Mouse (Mus musculus): ENCODE data around the gene Sdccag8. TPM values are rescaled to one million over a fixed set of nuclear protein-coding genes. Genes with fewer than 3 reads are reported as not detected.
A peak's percentile ranks its signal among the peaks of the same experiment; 100 is the strongest.

The Sdccag8 gene
- polyA plus RNA-seq, 1 experiment from 2014 or later = 5.2 TPM

DNA sequence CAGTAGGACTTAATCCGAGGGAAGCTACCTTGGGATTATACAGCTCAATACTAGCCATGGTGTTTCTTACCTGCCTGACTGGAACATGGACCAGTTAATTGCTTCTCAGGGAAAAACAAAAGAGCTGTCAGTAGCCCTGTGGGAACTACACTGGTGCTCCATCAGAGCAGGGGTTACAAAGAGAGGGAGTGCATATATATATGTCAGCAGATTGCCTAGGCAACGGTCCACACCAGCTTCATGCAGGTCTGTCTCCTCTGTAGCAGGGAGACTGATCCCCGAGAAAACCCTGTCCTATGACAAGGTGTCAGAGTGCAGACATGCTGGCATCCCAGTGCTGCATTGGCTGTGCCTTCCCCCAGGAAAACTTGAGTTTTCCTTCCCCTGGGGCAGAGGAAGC lies 195.6 kb downstream of the Sdccag8 start:
- Histone ChIP-seq H3K9me3 (replicated peaks; ENCODE audit: control insufficient read depth, low read length) (no peaks in the 10 kb centered on the region), H3K4me3 (ENCODE audit: low read depth, low read length) (no peak overlapping the region), H3K9ac (ENCODE audit: low read depth, low read length) (no peak overlapping the region), H3K4me1 (ENCODE audit: control insufficient read depth, low read depth, low read length) (no peaks in the 10 kb centered on the region), H3K36me3 (ENCODE audit: control insufficient read depth, insufficient read depth) (no peaks in the 10 kb centered on the region), H3K4me2 (ENCODE audit: low read depth, low read length) (no peak overlapping the region), H3K27me3 (ENCODE audit: control insufficient read depth, insufficient read depth, low read depth, low read length) (no peaks in the 10 kb centered on the region), H3K27ac (ENCODE audit: low read length) (no peak overlapping the region)
- ATAC-seq (ENCODE audit: low read depth) = no peak
- WGBS (ENCODE audit: insufficient replicate concordance) = 67% methylated on average over 3 of the region's 3 CpGs

DNA sequence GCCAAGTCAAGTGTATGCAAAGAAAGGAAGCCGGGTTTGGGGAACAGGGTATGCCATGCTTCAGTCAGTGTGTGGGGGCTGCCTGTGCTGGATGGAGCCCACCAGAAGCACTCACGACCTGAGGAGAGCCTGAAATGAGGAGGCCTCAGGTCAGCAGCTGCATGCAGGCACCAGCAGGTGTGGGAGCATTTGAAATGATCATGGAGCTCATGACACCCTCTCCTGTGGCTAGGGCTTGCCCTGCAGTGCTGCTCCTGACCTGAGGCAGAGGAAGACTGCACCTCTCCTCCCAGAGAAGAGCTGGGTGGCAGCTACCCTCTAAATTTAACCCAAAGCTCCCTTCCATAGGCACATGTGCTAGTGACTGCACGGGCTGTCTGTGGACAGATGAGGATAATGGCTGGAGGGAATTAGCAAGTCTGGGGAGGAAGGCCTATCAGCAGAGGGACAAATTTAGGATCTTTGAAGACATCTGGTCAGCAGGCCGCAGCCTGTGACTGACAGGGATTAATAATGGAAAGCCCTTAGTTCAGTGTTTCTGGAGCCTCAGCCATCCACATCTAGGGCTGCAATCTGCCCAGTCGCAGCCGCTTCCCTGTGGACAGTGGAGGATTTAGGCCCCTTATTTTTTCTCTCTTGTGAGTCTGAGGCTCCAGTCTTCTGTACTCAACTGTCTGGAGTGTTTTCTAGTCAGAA lies 196.3 kb downstream of the Sdccag8 start:
- Histone ChIP-seq H3K27me3 (ENCODE audit: control insufficient read depth, insufficient read depth, low read depth, low read length) (no peaks in the 10 kb centered on the region), H3K4me1 (ENCODE audit: control insufficient read depth, low read depth, low read length) (no peaks in the 10 kb centered on the region), H3K36me3 (ENCODE audit: control insufficient read depth, insufficient read depth) (no peaks in the 10 kb centered on the region), H3K4me2 (ENCODE audit: low read depth, low read length) (no peak overlapping the region), H3K9ac (ENCODE audit: low read depth, low read length) (no peak overlapping the region), H3K4me3 (ENCODE audit: low read depth, low read length) (no peak overlapping the region), H3K27ac (ENCODE audit: low read length) (no peak overlapping the region), H3K9me3 (replicated peaks; ENCODE audit: control insufficient read depth, low read length) (no peaks in the 10 kb centered on the region)
- ATAC-seq (ENCODE audit: low read depth) = no peak
- WGBS (ENCODE audit: insufficient replicate concordance) = 65% methylated on average over 6 of the region's 6 CpGs

DNA sequence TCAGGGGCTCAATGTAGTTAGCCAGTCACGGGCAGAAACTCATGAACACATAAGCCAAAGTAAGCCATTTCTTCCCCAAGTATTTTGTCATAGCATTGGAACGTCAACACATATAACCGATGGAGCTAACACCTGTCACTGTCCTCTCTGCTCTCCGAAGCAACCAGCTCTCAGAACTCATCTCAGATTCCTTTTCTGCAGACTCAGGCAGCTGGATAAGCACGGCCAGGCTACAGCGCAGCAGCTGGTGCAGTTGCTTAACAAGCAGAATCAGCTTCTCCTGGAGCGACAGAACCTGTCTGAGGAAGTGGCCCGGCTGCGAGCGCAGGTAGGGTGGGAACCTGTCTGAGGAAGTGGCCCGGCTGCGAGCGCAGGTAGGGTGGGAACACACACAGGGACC lies 197.2 kb downstream of the Sdccag8 start:
- no peaks in the 10 kb centered on the region for H3K4me1 ChIP-seq (ENCODE audit: control insufficient read depth, low read depth, low read length)
- ATAC-seq (ENCODE audit: low read depth) = no peak
- no peaks in the 10 kb centered on the region for H3K36me3 ChIP-seq (ENCODE audit: control insufficient read depth, insufficient read depth)
- H3K9me3 ChIP-seq (replicated peaks; ENCODE audit: control insufficient read depth, low read length) = no peaks in the 10 kb centered on the region
- H3K4me2 ChIP-seq (ENCODE audit: low read depth, low read length) = no peak overlapping the region
- H3K9ac ChIP-seq (ENCODE audit: low read depth, low read length) = no peak overlapping the region
- 68% methylated on average over 13 of the region's 13 CpGs for WGBS (ENCODE audit: insufficient replicate concordance)
- H3K4me3 ChIP-seq (ENCODE audit: low read depth, low read length) = no peak overlapping the region
- no peaks in the 10 kb centered on the region for H3K27me3 ChIP-seq (ENCODE audit: control insufficient read depth, insufficient read depth, low read depth, low read length)
- H3K27ac ChIP-seq (ENCODE audit: low read length) = no peak overlapping the region

DNA sequence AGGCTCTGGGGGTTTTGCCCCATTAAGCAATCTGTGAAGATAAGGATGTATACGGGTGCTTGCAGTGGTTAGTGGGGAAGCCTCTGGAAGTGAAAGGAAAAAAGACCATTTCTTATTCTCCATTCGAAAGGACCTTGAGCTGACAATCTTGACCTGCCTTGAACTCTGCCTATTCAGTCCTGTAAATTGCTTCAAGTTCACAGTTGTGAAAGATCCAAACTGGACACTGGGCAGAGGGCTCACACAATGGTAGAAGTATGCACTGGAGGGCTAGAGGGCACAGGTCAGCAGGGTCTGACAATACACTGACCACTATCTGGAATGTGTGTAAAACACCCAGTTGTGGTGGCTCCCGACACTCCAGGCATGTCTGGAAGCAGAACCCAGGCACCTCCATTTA lies 198.3 kb downstream of the Sdccag8 start:
- Histone ChIP-seq H3K4me3 (ENCODE audit: low read depth, low read length) (no peak overlapping the region), H3K4me2 (ENCODE audit: low read depth, low read length) (no peak overlapping the region), H3K9ac (ENCODE audit: low read depth, low read length) (no peak overlapping the region), H3K4me1 (ENCODE audit: control insufficient read depth, low read depth, low read length) (no peaks in the 10 kb centered on the region), H3K27ac (ENCODE audit: low read length) (no peak overlapping the region), H3K36me3 (ENCODE audit: control insufficient read depth, insufficient read depth) (no peaks in the 10 kb centered on the region), H3K9me3 (replicated peaks; ENCODE audit: control insufficient read depth, low read length) (no peaks in the 10 kb centered on the region), H3K27me3 (ENCODE audit: control insufficient read depth, insufficient read depth, low read depth, low read length) (no peaks in the 10 kb centered on the region)
- WGBS (ENCODE audit: insufficient replicate concordance) = 59% methylated on average over 3 of the region's 3 CpGs
- no peak for ATAC-seq (ENCODE audit: low read depth)

DNA sequence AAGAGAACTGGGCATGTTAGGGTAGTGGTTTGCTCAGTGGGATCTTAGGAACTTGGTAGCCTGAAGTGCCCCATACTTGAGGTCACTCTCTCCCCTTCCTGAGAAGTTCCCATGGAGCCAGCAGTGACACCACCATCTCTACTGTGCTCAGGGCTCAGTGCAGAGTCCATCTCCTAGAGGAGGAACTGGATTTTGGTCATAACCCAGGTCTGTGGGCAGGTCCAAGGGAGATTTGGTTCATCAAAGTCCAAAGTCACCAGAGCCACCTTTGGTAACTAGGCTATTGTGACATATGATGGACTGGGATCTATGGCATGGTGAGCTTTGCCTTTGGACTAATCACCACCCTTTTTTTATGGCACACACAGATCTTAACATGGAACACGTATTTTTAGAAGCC lies 198.9 kb downstream of the Sdccag8 start:
- 59% methylated on average over 1 of the region's 1 CpGs for WGBS (ENCODE audit: insufficient replicate concordance)

DNA sequence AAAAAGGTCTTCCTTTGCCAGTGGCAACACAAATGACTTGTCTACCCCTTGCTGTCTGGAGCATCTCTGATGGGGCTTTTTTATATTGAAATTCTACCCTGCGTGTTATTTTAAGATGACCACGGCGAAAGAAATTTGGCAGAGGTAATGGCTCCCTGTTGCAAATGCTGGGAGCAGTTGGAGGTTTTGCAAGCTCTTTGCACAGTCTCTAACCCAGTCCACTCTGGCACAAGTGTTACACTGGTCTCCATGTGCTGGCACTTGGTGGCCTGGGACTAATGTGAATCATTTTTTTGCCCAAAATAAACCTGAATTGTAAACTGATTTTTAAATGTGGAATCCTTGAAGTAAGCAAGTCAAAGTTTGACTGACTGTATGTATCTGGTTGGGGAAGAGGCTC lies 199.3 kb downstream of the Sdccag8 start:
- Histone ChIP-seq H3K9me3 (replicated peaks; ENCODE audit: control insufficient read depth, low read length) (no peaks in the 10 kb centered on the region), H3K9ac (ENCODE audit: low read depth, low read length) (no peak overlapping the region), H3K4me3 (ENCODE audit: low read depth, low read length) (no peak overlapping the region), H3K27ac (ENCODE audit: low read length) (no peak overlapping the region), H3K27me3 (ENCODE audit: control insufficient read depth, insufficient read depth, low read depth, low read length) (no peaks in the 10 kb centered on the region), H3K4me1 (ENCODE audit: control insufficient read depth, low read depth, low read length) (no peaks in the 10 kb centered on the region), H3K36me3 (ENCODE audit: control insufficient read depth, insufficient read depth) (no peaks in the 10 kb centered on the region), H3K4me2 (ENCODE audit: low read depth, low read length) (no peak overlapping the region)
- no peak for ATAC-seq (ENCODE audit: low read depth)
- WGBS (ENCODE audit: insufficient replicate concordance) = 70% methylated on average over 3 of the region's 3 CpGs

More for the DNA sequence above, 198.9 kb downstream of the Sdccag8 start:
- Histone ChIP-seq H3K36me3 (ENCODE audit: control insufficient read depth, insufficient read depth) (no peaks in the 10 kb centered on the region), H3K4me2 (ENCODE audit: low read depth, low read length) (no peak overlapping the region), H3K9ac (ENCODE audit: low read depth, low read length) (no peak overlapping the region), H3K4me3 (ENCODE audit: low read depth, low read length) (no peak overlapping the region), H3K27me3 (ENCODE audit: control insufficient read depth, insufficient read depth, low read depth, low read length) (no peaks in the 10 kb centered on the region), H3K27ac (ENCODE audit: low read length) (no peak overlapping the region), H3K4me1 (ENCODE audit: control insufficient read depth, low read depth, low read length) (no peaks in the 10 kb centered on the region), H3K9me3 (replicated peaks; ENCODE audit: control insufficient read depth, low read length) (no peaks in the 10 kb centered on the region)
- peak; percentile 51 for ATAC-seq (ENCODE audit: low read depth)

- Histone ChIP-seq H3K4me3 (ENCODE audit: low read depth, low read length) (no peak overlapping the region), H3K27ac (ENCODE audit: low read length) (no peak overlapping the region), H3K9ac (ENCODE audit: low read depth, low read length) (no peak overlapping the region), H3K36me3 (ENCODE audit: control insufficient read depth, insufficient read depth) (no peaks in the 10 kb centered on the region), H3K4me1 (ENCODE audit: control insufficient read depth, low read depth, low read length) (no peaks in the 10 kb centered on the region), H3K4me2 (ENCODE audit: low read depth, low read length) (no peak overlapping the region), H3K9me3 (replicated peaks; ENCODE audit: control insufficient read depth, low read length) (no peaks in the 10 kb centered on the region), H3K27me3 (ENCODE audit: control insufficient read depth, insufficient read depth, low read depth, low read length) (no peaks in the 10 kb centered on the region)
- 55% methylated on average over 2 of the region's 2 CpGs for WGBS (ENCODE audit: insufficient replicate concordance)
- ATAC-seq (ENCODE audit: low read depth) = no peak
Measured at GRCm38 (mm10) chr1:177014346-177014745, 199.9 kb downstream of the Sdccag8 start.

GRCm38 (mm10) chr1:177014921-177015439 lies 200.5 kb downstream of the Sdccag8 start:
- H3K27ac ChIP-seq (ENCODE audit: low read length) = no peak overlapping the region
- WGBS (ENCODE audit: insufficient replicate concordance) = 57% methylated on average over 6 of the region's 6 CpGs
- no peak for ATAC-seq (ENCODE audit: low read depth)

GRCm38 (mm10) chr1:177015917-177016316 lies 201.5 kb downstream of the Sdccag8 start:
- H3K9ac ChIP-seq (ENCODE audit: low read depth, low read length) = no peak overlapping the region
- no peak overlapping the region for H3K4me2 ChIP-seq (ENCODE audit: low read depth, low read length)
- no peak overlapping the region for H3K4me3 ChIP-seq (ENCODE audit: low read depth, low read length)
- no peaks in the 10 kb centered on the region for H3K36me3 ChIP-seq (ENCODE audit: control insufficient read depth, insufficient read depth)
- H3K27ac ChIP-seq (ENCODE audit: low read length) = no peak overlapping the region
- no peaks in the 10 kb centered on the region for H3K27me3 ChIP-seq (ENCODE audit: control insufficient read depth, insufficient read depth, low read depth, low read length)
- H3K9me3 ChIP-seq (replicated peaks; ENCODE audit: control insufficient read depth, low read length) = no peaks in the 10 kb centered on the region
- WGBS (ENCODE audit: insufficient replicate concordance) = 48% methylated on average over 3 of the region's 3 CpGs
- no peak for ATAC-seq (ENCODE audit: low read depth)
- H3K4me1 ChIP-seq (ENCODE audit: control insufficient read depth, low read depth, low read length) = no peaks in the 10 kb centered on the region

More at GRCm38 (mm10) chr1:177014921-177015439, 200.5 kb downstream of the Sdccag8 start:
- H3K4me2 ChIP-seq (ENCODE audit: low read depth, low read length) = no peak overlapping the region
- no peaks in the 10 kb centered on the region for H3K36me3 ChIP-seq (ENCODE audit: control insufficient read depth, insufficient read depth)
- H3K4me1 ChIP-seq (ENCODE audit: control insufficient read depth, low read depth, low read length) = no peaks in the 10 kb centered on the region
- H3K4me3 ChIP-seq (ENCODE audit: low read depth, low read length) = no peak overlapping the region
- no peaks in the 10 kb centered on the region for H3K27me3 ChIP-seq (ENCODE audit: control insufficient read depth, insufficient read depth, low read depth, low read length)
- H3K9ac ChIP-seq (ENCODE audit: low read depth, low read length) = no peak overlapping the region
- H3K9me3 ChIP-seq (replicated peaks; ENCODE audit: control insufficient read depth, low read length) = no peaks in the 10 kb centered on the region
